Mouse (Mus musculus) ES-CJ7 (cell line): ENCODE data around the gene 1700030K09Rik.
A peak's percentile ranks its signal among the peaks of the same experiment; 100 is the strongest.

Source experiments
- DNase-seq: peaks from one replicate; pipeline ENCODE4 v3.0.0; 2011; ENCODE audit warnings: low read depth, low spot score

The 1700030K09Rik gene

GRCm38 (mm10) chr8:72443338-72443993 is at the start of gene 1700030K09Rik, which contains the start of gene Calr3:
1700030K09Rik (plus strand) TSS chr8:72443880.
Calr3 (minus strand) TSS chr8:72443870.
- peak; percentile 99 for DNase-seq

DNA sequence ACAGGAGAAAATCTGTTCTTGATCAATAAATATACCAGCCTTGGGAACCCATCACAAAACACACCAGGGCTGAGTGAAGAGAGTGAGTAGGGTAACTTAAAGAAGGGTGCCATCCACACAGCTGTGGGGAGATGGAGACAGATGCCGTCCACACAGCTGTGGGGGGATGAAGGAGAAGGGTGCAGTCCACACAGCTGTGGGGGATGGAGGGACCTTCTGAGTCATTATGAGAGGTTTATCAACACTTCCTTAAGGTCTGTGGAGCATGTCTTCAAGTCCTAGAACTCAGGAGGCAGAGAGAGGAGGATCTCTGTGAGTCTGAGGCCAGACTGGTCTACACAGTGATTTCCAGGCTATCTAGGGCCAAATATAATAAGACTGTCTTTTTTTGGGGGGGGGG is 42.3 kb upstream of the 1700030K09Rik start:
- no peak for DNase-seq

DNA sequence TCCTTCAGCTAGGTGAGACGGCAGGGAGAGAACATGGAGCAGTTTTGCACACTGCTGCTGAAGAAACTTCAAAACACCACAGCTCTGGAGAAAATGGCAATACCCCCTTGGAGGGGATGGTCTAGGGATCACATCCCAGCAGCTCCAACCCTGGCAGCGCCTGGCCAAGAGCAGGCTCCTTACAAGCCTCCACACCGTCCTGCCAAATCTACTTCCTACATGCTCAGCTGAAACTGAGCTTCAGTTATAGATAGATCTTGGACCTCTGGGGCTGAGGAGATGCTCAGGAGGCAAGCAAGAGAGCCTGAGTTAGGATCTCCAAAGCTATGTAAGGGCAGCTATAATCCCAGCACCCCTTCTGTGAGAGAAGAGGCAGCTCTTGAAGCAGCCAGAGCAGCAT is 40.7 kb upstream of the 1700030K09Rik start:
- no peak for DNase-seq

GRCm38 (mm10) chr8:72407878-72408277 is 35.8 kb upstream of the 1700030K09Rik start:
- no peak for DNase-seq

- DNase-seq, result no peak
These were observed 34.2 kb upstream of the 1700030K09Rik start for GRCm38 (mm10) chr8:72409443-72409842.

GRCm38 (mm10) chr8:72413839-72414238 is 29.8 kb upstream of the 1700030K09Rik start:
- DNase-seq, result no peak

- DNase-seq, result no peak
These were observed 28.4 kb upstream of the 1700030K09Rik start for GRCm38 (mm10) chr8:72415252-72415651.

GRCm38 (mm10) chr8:72418073-72418472 is 25.6 kb upstream of the 1700030K09Rik start:
- no peak for DNase-seq

- DNase-seq, result peak; percentile 72
These were observed 22.9 kb upstream of the 1700030K09Rik start for GRCm38 (mm10) chr8:72420571-72421361.

DNA sequence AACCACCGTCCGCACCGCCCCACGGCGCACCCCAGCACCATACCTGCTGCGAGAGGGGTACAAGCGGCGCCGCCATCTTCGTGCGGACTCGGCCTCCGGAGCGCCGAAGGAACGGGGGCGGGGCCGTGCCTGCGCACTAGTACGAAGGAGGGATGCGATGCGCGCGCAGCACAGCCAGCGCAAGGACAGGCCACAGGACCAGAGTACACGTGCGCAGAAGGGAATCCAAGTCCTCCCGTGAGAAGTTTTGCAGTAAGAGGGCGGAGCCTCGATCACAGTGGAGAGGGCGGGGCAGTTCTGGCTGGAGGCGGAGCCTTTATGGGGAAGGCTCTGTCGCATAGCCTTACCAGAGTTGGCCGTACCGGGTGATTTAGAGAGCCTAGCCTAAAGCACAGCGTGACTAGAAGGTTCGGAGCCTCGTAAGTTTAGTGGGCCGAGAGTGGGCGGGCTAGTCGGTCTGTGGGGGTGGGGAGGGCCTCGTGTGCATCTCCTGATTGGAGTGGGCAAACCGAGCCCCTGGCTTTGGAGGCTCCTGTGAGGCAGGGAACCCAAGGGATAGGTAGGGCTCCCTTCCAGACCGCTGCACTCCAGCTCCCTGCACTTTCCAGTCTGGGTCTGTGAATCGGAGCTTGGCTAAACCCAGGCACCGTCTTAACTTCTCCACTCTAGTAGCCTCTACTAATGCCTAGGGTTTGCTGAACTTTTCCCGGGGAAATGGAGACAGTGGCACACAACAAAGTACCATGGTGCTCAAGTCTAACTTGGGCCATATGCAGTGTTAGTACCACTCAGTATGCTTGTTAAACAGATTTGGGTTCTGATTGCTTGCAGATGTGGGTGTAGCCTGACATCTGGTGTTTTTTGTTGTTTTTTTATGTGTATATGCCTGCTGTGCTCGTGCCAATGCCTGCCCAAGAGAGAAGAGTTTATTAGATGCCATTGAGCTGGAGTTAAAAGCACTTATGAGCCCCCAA is 22.0 kb upstream of the 1700030K09Rik start, which contains the start of gene Eps15l1:
TSS of gene Eps15l1 (minus strand) at position 99 of the 974 bp plus-strand sequence.
- DNase-seq, result peak; percentile 100

DNA sequence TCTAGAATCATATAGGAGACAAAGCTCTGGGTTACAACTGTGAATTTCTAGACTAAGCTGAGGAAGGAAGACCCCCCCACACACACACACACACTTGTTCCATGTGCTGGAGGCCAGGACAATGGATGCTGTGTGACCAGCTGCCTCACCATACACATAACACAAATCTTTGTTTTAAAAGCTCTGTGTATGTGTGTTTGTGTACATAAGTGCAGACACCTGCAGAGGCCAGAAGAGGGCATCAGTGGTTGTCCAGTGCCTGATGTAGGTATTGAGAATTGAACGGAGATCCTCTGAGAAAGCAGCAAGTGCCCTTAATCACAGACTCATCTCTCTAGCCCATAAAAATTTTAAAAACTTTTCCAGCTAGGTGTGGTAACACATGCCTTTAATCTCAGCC is 20.8 kb upstream of the 1700030K09Rik start:
- peak; percentile 76 for DNase-seq

DNA sequence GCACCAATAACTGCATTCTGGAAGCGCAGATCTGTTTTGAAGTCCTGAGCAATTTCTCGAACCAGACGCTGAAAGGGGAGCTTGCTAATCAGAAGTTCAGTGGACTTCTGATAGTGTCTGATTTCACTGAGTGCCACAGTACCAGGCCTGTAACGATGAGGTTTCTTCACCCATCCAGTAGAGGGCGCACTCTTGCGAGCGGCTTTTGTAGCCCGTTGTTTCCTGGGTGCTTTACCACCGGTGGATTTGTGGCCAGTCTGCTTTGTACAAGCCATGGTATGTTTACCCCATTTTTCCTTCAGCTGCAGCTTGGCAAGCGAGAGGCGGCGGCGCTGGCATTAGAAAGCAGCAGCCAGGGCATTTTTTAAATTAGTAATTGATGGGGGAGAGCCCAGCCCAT is 14.0 kb upstream of the 1700030K09Rik start:
- peak; percentile 67 for DNase-seq

DNA sequence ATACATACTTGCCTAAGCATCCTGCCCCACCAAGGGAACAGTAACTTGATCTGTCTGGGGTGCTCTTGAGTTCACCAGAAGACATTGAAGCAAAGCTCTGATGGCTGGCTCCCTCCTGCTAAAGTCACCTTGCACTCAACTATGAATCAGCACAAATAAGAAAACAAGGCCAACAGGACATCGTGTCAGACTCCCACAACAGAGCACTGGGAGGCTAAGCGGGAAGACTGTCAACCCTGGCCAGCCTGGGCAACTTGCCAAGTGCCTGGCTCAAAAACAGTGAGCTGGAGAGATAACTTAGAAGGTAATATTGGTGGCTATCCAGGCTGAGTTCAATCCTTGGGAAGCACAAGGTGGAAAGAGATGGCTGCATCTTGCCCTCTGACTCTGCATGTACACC is 8.7 kb upstream of the 1700030K09Rik start:
- DNase-seq, result peak; percentile 49

DNA sequence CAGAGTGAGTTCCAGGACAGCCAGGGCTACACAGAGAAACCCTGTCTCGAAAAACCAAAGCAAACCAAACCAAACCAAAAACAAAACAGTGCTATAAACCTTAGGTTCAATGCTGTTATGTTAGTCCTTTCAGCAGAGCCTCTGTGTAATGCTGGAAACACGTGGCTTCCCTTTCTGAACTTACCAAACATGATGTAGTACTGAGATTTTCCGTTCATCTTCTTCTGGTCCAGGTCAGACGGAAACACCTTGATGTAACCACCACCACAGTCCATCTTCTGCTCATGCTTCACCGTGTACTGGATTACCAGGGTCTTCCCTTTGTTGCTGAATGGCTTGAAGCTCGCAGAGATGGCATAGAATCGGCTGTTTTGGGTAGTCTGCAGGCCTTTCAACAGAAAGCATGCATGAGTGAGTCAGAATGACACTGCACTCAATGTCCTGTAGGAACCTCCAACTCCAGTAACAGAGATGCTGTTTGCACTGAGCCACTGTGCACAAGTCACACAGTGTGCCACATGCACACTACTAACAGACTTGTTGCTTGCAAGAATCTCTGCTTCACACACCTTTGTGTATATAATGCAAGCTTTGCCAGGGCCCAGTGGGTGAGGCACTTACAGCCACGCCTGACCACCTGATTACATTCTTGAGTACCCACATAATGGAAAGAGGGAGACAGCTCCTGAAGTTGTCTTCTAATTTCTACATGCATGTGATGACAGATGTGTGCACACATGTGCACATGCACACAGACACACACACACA is 5.2 kb upstream of the 1700030K09Rik start:
- no peak for DNase-seq

- no peak for DNase-seq
These were observed 292 bp downstream of the 1700030K09Rik start for GRCm38 (mm10) chr8:72443994-72444350.

- no peak for DNase-seq
These were observed 1.4 kb downstream of the 1700030K09Rik start for GRCm38 (mm10) chr8:72445071-72445470.

DNA sequence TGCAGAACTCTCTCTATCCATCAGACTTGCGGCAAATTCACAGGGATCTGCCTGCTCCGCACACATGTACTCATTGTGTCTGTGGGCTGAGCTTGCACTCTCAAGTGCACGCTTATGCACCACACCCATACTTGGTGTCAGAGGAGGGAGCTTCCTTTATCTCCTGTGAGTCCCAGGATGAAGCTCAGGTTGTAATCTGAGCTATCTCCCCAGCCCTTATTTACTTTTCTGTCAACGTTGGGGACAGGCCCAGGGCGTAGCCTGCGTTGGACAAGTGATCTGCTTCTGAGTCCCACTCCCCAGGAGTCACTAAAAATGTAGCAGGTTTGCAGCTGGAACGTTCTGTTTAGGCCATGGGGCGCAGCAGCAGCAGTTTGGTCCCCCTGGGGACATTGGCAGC is 7.8 kb downstream of the 1700030K09Rik start:
- no peak for DNase-seq

DNA sequence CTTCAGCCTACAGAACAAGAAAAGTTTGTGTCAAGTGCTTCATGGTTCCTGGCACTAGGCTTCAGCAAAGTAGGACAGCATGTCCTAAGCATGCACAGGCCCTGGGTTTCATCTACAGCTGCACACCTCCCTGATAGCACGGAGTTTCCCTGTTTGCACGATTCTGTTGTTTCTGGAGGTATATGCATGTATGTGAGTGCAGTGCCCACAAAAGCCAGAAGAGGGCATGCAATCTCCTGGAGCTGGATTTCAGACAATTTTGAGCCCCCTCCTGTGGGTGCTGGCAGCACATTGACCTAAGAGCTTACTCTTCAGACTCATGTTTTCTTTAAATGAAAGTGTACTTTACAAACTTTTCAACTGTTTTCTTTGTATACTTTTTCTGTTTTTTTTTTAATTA is 10.2 kb downstream of the 1700030K09Rik start:
- DNase-seq, result peak; percentile 71

DNA sequence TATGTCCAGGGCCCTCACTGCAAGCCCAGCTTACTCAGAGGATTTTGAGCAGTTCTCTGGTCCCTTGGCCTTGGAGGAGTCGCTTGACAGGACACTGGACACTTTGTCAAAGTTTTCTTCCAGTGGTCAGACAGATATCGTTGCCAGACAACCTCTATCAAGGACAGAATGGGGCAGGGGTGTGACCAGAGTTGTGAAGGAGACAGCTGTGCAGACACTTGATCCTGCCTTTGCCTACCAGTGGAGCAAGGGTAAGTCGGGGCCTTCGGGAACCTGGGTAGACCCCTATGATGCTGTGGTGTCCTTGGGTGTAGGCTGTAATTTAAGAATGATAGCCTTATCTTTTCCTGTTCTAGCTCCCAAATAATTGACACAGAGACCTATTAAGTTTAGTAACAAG is 11.6 kb downstream of the 1700030K09Rik start:
- no peak for DNase-seq

- DNase-seq, result no peak
These were observed 14.1 kb downstream of the 1700030K09Rik start for GRCm38 (mm10) chr8:72457806-72458205.

GRCm38 (mm10) chr8:72458457-72458856 is 14.8 kb downstream of the 1700030K09Rik start:
- no peak for DNase-seq
